Mouse (Mus musculus): ENCODE measurements around the gene Kifc3.

The Kifc3 gene

GRCm38 (mm10) chr8:95130966-95131537, 71.6 kb downstream of the Kifc3 start:
- no peak for DNase-seq

GRCm38 (mm10) chr8:95128750-95129260, 73.8 kb downstream of the Kifc3 start:
- DNase-seq = no peak

GRCm38 (mm10) chr8:95127658-95128057, 75.0 kb downstream of the Kifc3 start:
- DNase-seq = no peak

- no peak for DNase-seq
Measured at GRCm38 (mm10) chr8:95126497-95126896, 76.1 kb downstream of the Kifc3 start.

- DNase-seq = no peak
Measured at GRCm38 (mm10) chr8:95123455-95123854, 79.2 kb downstream of the Kifc3 start.

GRCm38 (mm10) chr8:95113750-95114149, 88.9 kb downstream of the Kifc3 start:
- peak; percentile 45 for DNase-seq

GRCm38 (mm10) chr8:95113108-95113507, 89.5 kb downstream of the Kifc3 start:
- DNase-seq = no peak

- no peak for DNase-seq
Measured at GRCm38 (mm10) chr8:95112594-95112993, 90.0 kb downstream of the Kifc3 start.

GRCm38 (mm10) chr8:95107306-95107705, 95.3 kb downstream of the Kifc3 start:
- no peak for DNase-seq

GRCm38 (mm10) chr8:95101972-95102371, 100.6 kb downstream of the Kifc3 start:
- no peak for DNase-seq

GRCm38 (mm10) chr8:95099009-95099408, 103.6 kb downstream of the Kifc3 start:
- DNase-seq = peak; percentile 70

GRCm38 (mm10) chr8:95093574-95093973, 109.0 kb downstream of the Kifc3 start:
- no peak for DNase-seq

- no peak for DNase-seq
Measured at GRCm38 (mm10) chr8:95085432-95086141, 117.0 kb downstream of the Kifc3 start.

GRCm38 (mm10) chr8:95084744-95085431, 117.7 kb downstream of the Kifc3 start:
- DNase-seq = no peak

- no peak for DNase-seq
Measured at GRCm38 (mm10) chr8:95084261-95084660, 118.4 kb downstream of the Kifc3 start.

GRCm38 (mm10) chr8:95081650-95082049, 121.0 kb downstream of the Kifc3 start:
- no peak for DNase-seq

GRCm38 (mm10) chr8:95080381-95081341, 122.0 kb downstream of the Kifc3 start, which contains the start of gene Katnb1:
Gene Katnb1, plus strand, starts transcription at chr8:95081186.
- peak; percentile 98 for DNase-seq

- DNase-seq = no peak
Measured at GRCm38 (mm10) chr8:95079305-95079704, 123.3 kb downstream of the Kifc3 start.

- DNase-seq = no peak
Measured at GRCm38 (mm10) chr8:95078055-95078454, 124.6 kb downstream of the Kifc3 start.

- no peak for DNase-seq
Measured at GRCm38 (mm10) chr8:95076151-95076550, 126.5 kb downstream of the Kifc3 start.

- DNase-seq = no peak
Measured at GRCm38 (mm10) chr8:95075504-95075903, 127.1 kb downstream of the Kifc3 start.

- DNase-seq = peak; percentile 82
Measured at GRCm38 (mm10) chr8:95067582-95067981, 135.0 kb downstream of the Kifc3 start.

GRCm38 (mm10) chr8:95064531-95064930, 138.1 kb downstream of the Kifc3 start:
- DNase-seq = no peak

All from thymus, postnatal 14 days (tissue).